Mouse (Mus musculus): ENCODE measurements around the gene Lrg1. TPM values are rescaled to one million over a fixed set of nuclear protein-coding genes. Genes with fewer than 3 reads are reported as not detected.

Lrg1 gene
- polyA plus RNA-seq, 1 experiment, result 2.6 TPM

- no peak overlapping the region for H3K27ac ChIP-seq (ENCODE audit: insufficient read depth, low read length)
- no peak overlapping the region for H3K4me3 ChIP-seq (ENCODE audit: insufficient read depth, low read length)
- H3K4me1 ChIP-seq (ENCODE audit: control insufficient read depth, insufficient read depth, low read length), result 0 out of 2 replicates have a peak, but pooled peaks cover 2% of the 10 kb centered on the region
- TF ChIP-seq CTCF (IDR thresholded peaks at IDR 0.05; ENCODE audit: extremely low read depth, insufficient read depth, low read length) (no peak), POLR2A (IDR thresholded peaks at IDR 0.05; ENCODE audit: extremely low read depth, insufficient read depth, low read length) (no peak)
Observed at GRCm38 (mm10) chr17:56149897-56150296, 28.1 kb upstream of the Lrg1 start.

- TF ChIP-seq CTCF (IDR thresholded peaks at IDR 0.05; ENCODE audit: extremely low read depth, insufficient read depth, low read length) (no peak), POLR2A (IDR thresholded peaks at IDR 0.05; ENCODE audit: extremely low read depth, insufficient read depth, low read length) (no peak)
- Histone ChIP-seq H3K4me1 (ENCODE audit: control insufficient read depth, insufficient read depth, low read length) (0 out of 2 replicates have a peak, but pooled peaks cover 2% of the 10 kb centered on the region), H3K4me3 (ENCODE audit: insufficient read depth, low read length) (peak overlapping the region; percentile 20), H3K27ac (ENCODE audit: insufficient read depth, low read length) (no peak overlapping the region)
Observed at GRCm38 (mm10) chr17:56148790-56149618, 27.2 kb upstream of the Lrg1 start.

DNA sequence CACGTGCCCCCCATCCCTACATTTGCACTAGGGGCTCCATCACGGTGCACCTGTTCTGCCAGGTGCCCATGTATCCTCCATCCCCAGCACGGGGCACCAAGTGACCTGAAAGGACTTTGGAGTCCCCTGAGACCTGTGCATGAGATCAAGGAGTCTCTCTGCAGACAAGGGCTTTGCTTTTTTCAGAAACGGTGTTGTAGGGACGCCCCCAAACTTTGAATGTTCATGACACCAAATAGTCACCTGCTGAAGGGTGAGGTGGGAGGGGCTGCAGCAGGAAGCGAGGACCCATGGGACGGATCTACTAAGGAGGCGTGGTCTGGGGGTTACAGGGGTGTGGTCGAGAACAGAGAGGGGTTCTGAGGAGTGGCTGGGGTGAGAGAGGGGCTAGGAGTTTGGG is 26.5 kb upstream of the Lrg1 start:
- Histone ChIP-seq H3K4me1 (ENCODE audit: control insufficient read depth, insufficient read depth, low read length) (no peaks in the 10 kb centered on the region), H3K27ac (ENCODE audit: insufficient read depth, low read length) (no peak overlapping the region), H3K4me3 (ENCODE audit: insufficient read depth, low read length) (no peak overlapping the region; the same call in 1 of the 2 replicates)
- TF ChIP-seq CTCF (IDR thresholded peaks at IDR 0.05; ENCODE audit: extremely low read depth, insufficient read depth, low read length), result no peak
- TF ChIP-seq POLR2A (IDR thresholded peaks at IDR 0.05; ENCODE audit: extremely low read depth, insufficient read depth, low read length), result no peak

- Histone ChIP-seq H3K4me1 (ENCODE audit: control insufficient read depth, insufficient read depth, low read length) (no peaks in the 10 kb centered on the region), H3K27ac (ENCODE audit: insufficient read depth, low read length) (no peak overlapping the region), H3K4me3 (ENCODE audit: insufficient read depth, low read length) (no peak overlapping the region)
- no peak for TF ChIP-seq POLR2A (IDR thresholded peaks at IDR 0.05; ENCODE audit: extremely low read depth, insufficient read depth, low read length)
- no peak for TF ChIP-seq CTCF (IDR thresholded peaks at IDR 0.05; ENCODE audit: extremely low read depth, insufficient read depth, low read length)
Observed at GRCm38 (mm10) chr17:56147420-56147819, 25.6 kb upstream of the Lrg1 start.

DNA sequence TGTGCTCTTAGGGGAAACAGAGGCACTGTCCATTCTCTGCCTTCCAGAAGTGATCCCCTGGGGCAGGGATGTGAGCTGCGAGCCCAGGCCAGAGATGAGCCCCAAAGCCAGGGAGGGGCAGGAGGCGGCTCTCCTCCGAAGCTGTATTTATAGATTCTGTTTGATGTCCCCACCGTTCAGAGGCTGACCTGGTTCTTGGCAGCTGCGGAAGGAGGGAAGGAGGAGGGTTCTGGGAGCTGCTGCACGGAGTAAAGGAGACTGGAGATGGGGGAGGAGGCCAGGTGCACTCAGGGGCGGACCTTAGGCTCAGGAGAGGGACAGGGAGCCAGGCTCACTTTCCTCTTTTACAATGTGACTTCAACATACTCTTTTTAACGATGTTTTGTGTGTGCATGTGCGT is 24.3 kb upstream of the Lrg1 start:
- no peak for TF ChIP-seq CTCF (IDR thresholded peaks at IDR 0.05; ENCODE audit: extremely low read depth, insufficient read depth, low read length)
- no peak for TF ChIP-seq POLR2A (IDR thresholded peaks at IDR 0.05; ENCODE audit: extremely low read depth, insufficient read depth, low read length)

GRCm38 (mm10) chr17:56144546-56144945 is 22.7 kb upstream of the Lrg1 start:
- Histone ChIP-seq H3K27ac (ENCODE audit: insufficient read depth, low read length) (no peak overlapping the region), H3K4me3 (ENCODE audit: insufficient read depth, low read length) (no peak overlapping the region), H3K4me1 (ENCODE audit: control insufficient read depth, insufficient read depth, low read length) (no peaks in the 10 kb centered on the region)
- TF ChIP-seq POLR2A (IDR thresholded peaks at IDR 0.05; ENCODE audit: extremely low read depth, insufficient read depth, low read length) (no peak), CTCF (IDR thresholded peaks at IDR 0.05; ENCODE audit: extremely low read depth, insufficient read depth, low read length) (no peak)

More for the DNA sequence above, 24.3 kb upstream of the Lrg1 start:
- H3K4me3 ChIP-seq (ENCODE audit: insufficient read depth, low read length), result no peak overlapping the region
- H3K4me1 ChIP-seq (ENCODE audit: control insufficient read depth, insufficient read depth, low read length), result no peaks in the 10 kb centered on the region
- H3K27ac ChIP-seq (ENCODE audit: insufficient read depth, low read length), result no peak overlapping the region

DNA sequence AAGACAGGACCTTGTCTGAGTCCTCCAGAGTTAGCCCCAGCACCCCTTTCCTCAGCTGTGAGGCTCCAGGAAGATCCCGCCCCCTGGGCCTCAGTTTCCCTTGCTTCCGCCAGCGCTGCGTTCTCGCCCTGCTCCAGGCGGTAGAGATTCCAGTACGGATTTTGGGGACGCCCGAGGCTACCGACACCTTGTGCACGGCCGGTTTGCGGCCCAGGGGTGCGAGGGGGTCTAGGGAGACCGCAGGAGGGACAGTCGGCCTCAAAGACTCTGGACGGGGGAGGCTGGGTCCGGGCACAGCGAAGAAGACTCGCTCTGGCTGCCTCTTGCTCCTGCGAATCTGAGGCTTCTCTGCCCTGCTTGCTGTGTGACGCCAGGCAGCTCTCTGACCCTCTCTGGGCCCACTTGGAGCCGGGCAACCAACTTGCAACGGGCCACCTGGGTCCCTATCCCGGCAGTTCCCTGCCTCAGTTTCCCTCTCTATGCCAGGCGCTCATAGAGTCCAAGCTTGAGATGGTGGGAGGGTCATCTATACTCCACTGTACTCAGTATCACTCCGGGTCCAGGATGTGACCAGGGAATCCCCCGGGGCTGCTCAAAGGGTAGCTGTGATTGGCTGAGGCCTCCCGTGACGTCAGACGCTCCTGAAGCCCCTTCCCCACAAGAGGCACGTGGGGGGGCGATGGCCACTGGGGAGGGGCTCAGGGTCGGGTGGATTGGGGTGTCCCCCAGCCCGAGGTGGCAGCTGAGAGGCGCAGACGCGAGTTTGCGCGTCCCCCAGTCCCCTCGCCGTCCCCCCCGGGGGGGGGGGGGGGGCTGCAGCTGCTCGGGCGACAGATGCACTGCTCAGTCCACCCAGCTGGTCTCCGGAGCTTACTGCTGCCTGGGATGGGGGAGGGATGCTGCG is 20.2 kb upstream of the Lrg1 start:
- H3K27ac ChIP-seq (ENCODE audit: insufficient read depth, low read length), result 0 out of 2 replicates have a peak overlapping the region, but pooled peaks have one; percentile 27
- H3K4me1 ChIP-seq (ENCODE audit: control insufficient read depth, insufficient read depth, low read length), result no peaks in the 10 kb centered on the region; the same call in 1 of the 2 replicates
- TF ChIP-seq CTCF (IDR thresholded peaks at IDR 0.05; ENCODE audit: extremely low read depth, insufficient read depth, low read length), result no peak
- peak; percentile 22; the same call in 1 of the 2 replicates for TF ChIP-seq POLR2A (IDR thresholded peaks at IDR 0.05; ENCODE audit: extremely low read depth, insufficient read depth, low read length)
- H3K4me3 ChIP-seq (ENCODE audit: insufficient read depth, low read length), result peak overlapping the region; percentile 82

DNA sequence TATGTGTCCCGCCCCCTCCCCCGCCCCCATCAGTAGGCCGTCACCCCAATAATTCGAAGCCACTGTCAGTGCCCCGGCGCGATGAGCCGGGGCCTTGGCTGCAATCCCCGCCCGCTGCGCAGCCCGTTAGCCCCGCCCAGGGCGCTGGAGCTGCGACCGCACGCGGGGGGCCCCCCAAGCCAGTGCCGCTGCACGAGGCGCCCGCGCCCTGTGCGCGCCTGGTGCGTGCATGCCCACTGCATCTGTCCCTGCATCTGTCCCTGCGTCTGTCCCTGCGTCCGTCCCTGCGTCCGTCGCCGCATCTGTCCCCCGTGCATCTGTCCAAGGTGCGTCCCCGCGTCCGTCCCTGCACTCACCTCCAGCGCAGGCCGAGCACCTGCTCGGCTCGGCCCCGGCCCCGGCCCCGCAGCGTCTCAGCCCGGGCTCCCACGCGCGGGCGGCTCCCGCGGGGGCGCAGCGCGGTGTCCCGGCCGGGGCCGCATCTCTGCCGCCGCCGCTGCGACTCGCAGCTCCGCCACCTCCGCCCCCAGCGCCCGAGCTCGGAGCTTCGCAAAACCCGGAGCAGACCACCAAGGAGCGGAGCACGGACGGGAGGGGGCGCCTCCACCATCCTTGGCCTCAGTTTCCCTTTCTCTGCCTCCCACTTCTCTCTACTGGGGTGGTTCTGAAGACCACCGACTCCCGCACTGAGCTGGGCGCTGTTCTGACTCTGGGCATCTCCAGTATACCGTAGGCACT is 18.2 kb upstream of the Lrg1 start, which contains the start of gene Sema6b:
TSS of gene Sema6b (minus strand) at position 486 of the 738 bp plus-strand sequence.
- peaks cover 3% of the 10 kb centered on the region; the same call in 1 of the 2 replicates for H3K4me1 ChIP-seq (ENCODE audit: control insufficient read depth, insufficient read depth, low read length)
- no peak for TF ChIP-seq POLR2A (IDR thresholded peaks at IDR 0.05; ENCODE audit: extremely low read depth, insufficient read depth, low read length)
- TF ChIP-seq CTCF (IDR thresholded peaks at IDR 0.05; ENCODE audit: extremely low read depth, insufficient read depth, low read length), result no peak
- H3K27ac ChIP-seq (ENCODE audit: insufficient read depth, low read length), result peak within 1 kb of the TSS; percentile 98
- peak within 1 kb of the TSS; percentile 96 for H3K4me3 ChIP-seq (ENCODE audit: insufficient read depth, low read length)
